Mouse (Mus musculus) embryonic facial prominence, embryonic 12.5 days (tissue): ENCODE measurements at regions not wholly inside any gene's neighbourhood (a gene's known extent, or its start where the extent isn't known, plus 50 kb on each side); places are given as distances from the start of the nearest gene placed in this dataset.

Experiments
- ATAC-seq: fragments of 200-750 bp; cut with Nextera tagmentation; 2 replicates; pipeline ENCODE4 v1.8.0; 2017; ENCODE audit not compliant: insufficient number of reproducible peaks, insufficient read depth, low FRiP score, low TSS enrichment
- H3K27ac ChIP-seq: fragments of 300-500 bp; sonication (generic); 2 replicates; pipeline ENCODE4 v1.5.1; 2016; ENCODE audit warnings: mild to moderate bottlenecking
- H3K27me3 ChIP-seq: fragments of 300-500 bp; sonication (generic); 2 replicates; pipeline ENCODE4 v1.6.1; 2016; ENCODE audit warnings: mild to moderate bottlenecking, moderate library complexity
- H3K36me3 ChIP-seq: fragments of 300-500 bp; sonication (generic); 2 replicates; pipeline ENCODE4 v1.6.1; 2016; ENCODE audit warnings: mild to moderate bottlenecking
- H3K4me1 ChIP-seq: fragments of 300-500 bp; sonication (generic); 2 replicates; pipeline ENCODE4 v1.6.1; 2016
- H3K4me2 ChIP-seq: fragments of 300-500 bp; sonication (generic); replicated peaks from 2 replicates; pipeline ENCODE4 v1.6.1; 2016; ENCODE audit warnings: mild to moderate bottlenecking, moderate library complexity
- H3K4me3 ChIP-seq: fragments of 300-500 bp; sonication (generic); 2 replicates; pipeline ENCODE4 v1.5.1; 2016; ENCODE audit warnings: mild to moderate bottlenecking
- H3K9ac ChIP-seq: fragments of 300-500 bp; sonication (generic); 2 replicates; pipeline ENCODE4 v1.6.1; 2016; ENCODE audit warnings: mild to moderate bottlenecking, moderate library complexity
- H3K9me3 ChIP-seq: fragments of 300-500 bp; sonication (generic); 2 replicates; pipeline ENCODE4 v1.6.1; 2016; ENCODE audit warnings: mild to moderate bottlenecking, moderate library complexity
- WGBS: fragments of 180-500 bp; shearing (Covaris S2); methylation state at CpG from one replicate; pipeline ENCODE4 v1.1.7; 2016; 5-methylcytosine and 5-hydroxymethylcytosine counted together

DNA sequence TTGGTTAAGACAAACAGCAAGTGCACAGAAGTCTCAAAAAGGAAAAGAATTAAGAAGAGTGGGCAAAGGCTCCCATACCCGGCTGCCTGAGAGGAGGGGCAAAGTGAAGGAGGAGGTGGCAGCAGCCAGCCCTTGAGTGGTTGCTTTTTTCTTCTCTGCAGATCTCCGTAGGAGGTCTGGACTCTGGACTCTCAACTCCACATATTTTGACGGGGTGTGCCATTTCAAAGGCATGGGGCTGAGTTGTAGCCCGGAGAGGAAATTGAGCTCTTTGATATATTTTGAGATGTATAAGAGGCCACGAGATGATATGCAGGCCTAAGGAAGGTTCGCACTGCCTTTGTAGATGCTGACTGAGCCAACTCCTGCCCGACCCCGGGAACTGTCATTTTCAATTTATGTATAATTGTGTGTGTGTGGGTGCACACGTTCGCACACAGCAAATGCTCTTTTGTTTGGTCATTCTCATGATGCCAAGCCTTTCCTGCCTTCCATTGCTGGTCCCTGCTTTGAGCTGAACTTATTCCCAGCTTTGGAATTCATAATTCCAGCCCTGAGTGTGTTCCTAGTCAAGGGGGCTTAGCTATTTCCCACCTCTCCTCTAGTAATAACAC is 56.4 kb downstream of the Cxcr4 start:
- no peak for ATAC-seq
- no peaks in the 10 kb centered on the region for H3K4me1 ChIP-seq
- H3K9me3 ChIP-seq: no peaks in the 10 kb centered on the region
- no peaks in the 10 kb centered on the region for H3K27me3 ChIP-seq
- no peak overlapping the region for H3K4me2 ChIP-seq
- no peak overlapping the region for H3K4me3 ChIP-seq
- H3K27ac ChIP-seq: no peak overlapping the region
- H3K36me3 ChIP-seq: no peaks in the 10 kb centered on the region
- WGBS: 48% methylated on average over 10 of the region's 10 CpGs
- no peak overlapping the region for H3K9ac ChIP-seq

DNA sequence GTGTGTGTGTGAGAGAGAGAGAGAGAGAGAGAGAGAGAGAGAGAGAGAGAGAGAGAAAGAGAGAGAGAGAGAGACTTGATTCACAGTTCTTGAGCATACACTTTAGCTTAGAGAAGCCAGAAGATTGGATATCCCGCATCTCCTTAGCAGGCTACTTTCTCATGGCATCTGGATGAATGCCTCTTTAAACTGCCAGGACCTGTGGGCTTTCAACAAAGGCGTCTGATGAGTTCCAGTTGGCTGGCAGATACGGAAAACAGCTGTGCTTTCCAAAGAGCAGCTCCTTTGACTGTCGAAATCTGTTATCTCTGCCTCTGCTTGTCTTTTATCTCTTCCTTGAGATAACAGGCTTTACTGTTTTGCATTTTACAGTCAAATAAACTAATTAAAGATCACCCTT is 59.5 kb downstream of the Cxcr4 start:
- H3K27ac ChIP-seq: no peak overlapping the region
- H3K9me3 ChIP-seq: no peaks in the 10 kb centered on the region
- H3K4me2 ChIP-seq: no peak overlapping the region
- H3K9ac ChIP-seq: no peak overlapping the region
- no peaks in the 10 kb centered on the region for H3K4me1 ChIP-seq
- H3K4me3 ChIP-seq: no peak overlapping the region
- no peaks in the 10 kb centered on the region for H3K27me3 ChIP-seq
- no peak for ATAC-seq
- WGBS: 5% methylated on average over 4 of the region's 4 CpGs
- no peaks in the 10 kb centered on the region for H3K36me3 ChIP-seq

DNA sequence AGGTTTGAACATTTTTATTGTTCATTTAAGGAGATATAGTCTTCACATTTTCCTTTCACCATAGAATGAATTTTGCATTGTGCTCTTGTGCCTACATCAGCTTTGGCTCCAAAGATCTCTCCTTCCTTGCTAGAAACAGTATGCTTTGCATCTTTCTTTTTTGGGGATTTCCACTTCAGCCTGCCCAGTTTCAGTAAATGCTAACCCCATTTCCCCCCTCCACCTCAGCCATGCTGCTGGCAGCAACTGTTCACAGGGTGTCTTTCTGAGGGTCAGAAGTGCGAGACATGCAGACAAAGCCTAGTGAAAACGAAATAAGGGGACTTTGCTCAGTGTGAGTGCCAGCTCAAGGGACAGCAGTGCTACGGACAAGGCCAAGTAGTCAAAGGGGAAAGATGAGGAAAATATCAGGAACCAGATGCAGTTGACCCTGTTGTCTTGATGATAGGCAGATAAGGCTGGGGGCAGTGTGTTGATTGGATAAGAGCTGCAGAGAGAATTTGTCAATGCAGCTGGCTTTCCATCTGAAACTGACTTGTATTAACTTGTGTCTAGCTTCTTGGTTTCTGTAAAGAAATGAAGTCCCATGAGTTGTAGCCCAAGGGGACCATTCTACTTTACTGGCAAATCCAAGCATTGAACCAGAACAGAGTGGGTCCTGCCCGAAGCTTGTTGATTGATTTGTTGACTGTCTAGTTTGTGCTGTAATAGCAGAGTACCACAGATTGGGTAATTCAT is 62.1 kb downstream of the Cxcr4 start:
- 85% methylated on average over 4 of the region's 4 CpGs for WGBS
- ATAC-seq: no peak
- H3K9ac ChIP-seq: no peak overlapping the region

DNA sequence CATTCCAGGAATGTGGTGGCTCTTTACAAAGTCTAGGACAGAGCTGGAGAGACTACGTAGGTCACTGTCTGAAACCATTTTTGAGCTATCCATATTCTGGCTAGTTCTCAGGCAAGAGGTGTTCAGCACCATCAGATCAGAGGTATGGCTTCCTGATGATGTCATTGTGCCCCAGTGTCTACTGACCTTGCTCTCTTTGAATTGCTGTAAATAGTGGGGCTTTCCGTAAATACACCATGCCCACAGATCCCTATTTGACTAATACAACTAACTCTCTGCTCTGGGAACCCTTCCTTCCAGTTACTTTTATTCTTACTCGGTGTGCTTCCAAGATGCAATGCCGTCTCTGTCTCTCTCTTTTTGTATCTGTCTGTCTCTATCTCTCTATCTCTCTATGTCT is 72.9 kb downstream of the Cxcr4 start:
- Histone ChIP-seq H3K27ac (no peak overlapping the region), H3K27me3 (no peaks in the 10 kb centered on the region), H3K4me2 (no peak overlapping the region), H3K9me3 (no peaks in the 10 kb centered on the region), H3K36me3 (no peaks in the 10 kb centered on the region), H3K9ac (no peak overlapping the region), H3K4me1 (no peaks in the 10 kb centered on the region), H3K4me3 (no peak overlapping the region)
- ATAC-seq: no peak
- WGBS: 92% methylated on average over 4 of the region's 4 CpGs

More for the DNA sequence above, 62.1 kb downstream of the Cxcr4 start:
- no peaks in the 10 kb centered on the region for H3K27me3 ChIP-seq
- no peaks in the 10 kb centered on the region for H3K36me3 ChIP-seq
- no peak overlapping the region for H3K4me2 ChIP-seq
- no peaks in the 10 kb centered on the region for H3K9me3 ChIP-seq
- no peak overlapping the region for H3K27ac ChIP-seq
- H3K4me3 ChIP-seq: no peak overlapping the region
- H3K4me1 ChIP-seq: no peaks in the 10 kb centered on the region

DNA sequence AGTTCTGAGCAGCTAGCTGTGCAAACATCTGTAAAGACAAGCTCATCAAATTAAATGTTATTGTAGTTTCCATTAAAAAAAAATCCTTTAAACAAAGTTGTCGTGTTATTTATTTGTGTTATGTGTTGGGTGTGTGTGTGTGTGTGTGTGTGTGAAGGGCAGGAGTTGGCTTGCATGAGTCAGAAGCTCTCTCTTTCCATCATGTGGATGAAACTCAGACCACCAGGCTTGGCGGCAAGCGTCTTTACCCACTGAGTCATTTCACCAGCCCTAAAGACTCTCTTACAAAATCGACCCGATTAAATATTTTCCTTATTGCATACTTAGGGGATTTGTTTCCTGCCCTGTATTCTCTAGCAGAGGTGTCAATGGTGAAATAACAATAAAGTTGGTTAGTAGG is 73.6 kb downstream of the Cxcr4 start:
- H3K4me2 ChIP-seq: no peak overlapping the region
- 95% methylated on average over 5 of the region's 5 CpGs for WGBS
- H3K27ac ChIP-seq: no peak overlapping the region
- no peak overlapping the region for H3K9ac ChIP-seq
- H3K27me3 ChIP-seq: no peaks in the 10 kb centered on the region
- ATAC-seq: no peak
- H3K9me3 ChIP-seq: no peaks in the 10 kb centered on the region
- H3K36me3 ChIP-seq: no peaks in the 10 kb centered on the region
- H3K4me1 ChIP-seq: no peaks in the 10 kb centered on the region
- no peak overlapping the region for H3K4me3 ChIP-seq

DNA sequence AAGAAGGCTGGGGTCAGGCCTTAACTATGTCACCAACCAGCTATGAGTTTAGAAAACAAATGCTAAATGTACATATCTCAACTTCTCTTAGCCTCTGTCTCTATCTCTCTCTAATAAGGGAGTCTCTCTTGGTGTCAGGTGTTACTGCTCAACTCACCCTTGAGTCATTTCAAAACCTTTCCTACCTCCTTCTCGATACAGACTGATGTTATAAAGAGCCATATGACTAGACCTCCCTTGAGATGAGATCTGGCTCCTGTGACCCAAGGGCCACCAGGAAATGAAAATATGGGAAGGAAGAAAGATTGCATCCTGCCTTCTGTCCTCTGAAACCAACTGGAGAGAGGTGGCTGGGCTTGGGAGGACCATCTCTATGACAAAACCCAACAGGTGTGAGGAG is 74.7 kb downstream of the Cxcr4 start:
- Histone ChIP-seq H3K4me3 (no peak overlapping the region), H3K9ac (no peak overlapping the region), H3K27ac (no peak overlapping the region), H3K36me3 (no peaks in the 10 kb centered on the region), H3K4me2 (no peak overlapping the region), H3K4me1 (no peaks in the 10 kb centered on the region), H3K27me3 (no peaks in the 10 kb centered on the region), H3K9me3 (no peaks in the 10 kb centered on the region)
- WGBS: 87% methylated on average over 1 of the region's 1 CpGs
- no peak for ATAC-seq

DNA sequence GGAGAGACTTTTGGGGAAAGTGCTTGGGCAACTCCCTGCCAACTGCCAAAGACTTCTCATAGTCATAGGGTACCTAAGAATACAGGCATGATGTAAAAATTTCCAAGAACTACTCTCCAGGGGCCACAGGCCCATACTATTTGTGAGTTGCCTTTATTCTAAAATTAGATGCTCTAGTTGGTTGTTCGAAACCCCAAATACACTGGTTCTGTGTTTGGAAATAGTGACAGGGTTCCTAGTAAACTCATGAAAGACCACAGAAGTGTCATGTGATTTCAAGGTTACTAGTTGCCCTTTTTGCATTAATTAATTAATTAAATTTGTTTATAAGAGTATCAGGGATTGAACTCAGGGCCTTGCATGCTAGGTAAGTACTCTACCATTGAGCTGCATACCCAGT is 77.8 kb downstream of the Cxcr4 start:
- no peaks in the 10 kb centered on the region for H3K9me3 ChIP-seq
- no peak overlapping the region for H3K9ac ChIP-seq
- H3K27ac ChIP-seq: no peak overlapping the region
- no peak overlapping the region for H3K4me2 ChIP-seq
- no peaks in the 10 kb centered on the region for H3K27me3 ChIP-seq
- no peak for ATAC-seq
- no peaks in the 10 kb centered on the region for H3K36me3 ChIP-seq
- H3K4me1 ChIP-seq: no peaks in the 10 kb centered on the region
- no peak overlapping the region for H3K4me3 ChIP-seq
- WGBS: 93% methylated on average over 1 of the region's 1 CpGs

DNA sequence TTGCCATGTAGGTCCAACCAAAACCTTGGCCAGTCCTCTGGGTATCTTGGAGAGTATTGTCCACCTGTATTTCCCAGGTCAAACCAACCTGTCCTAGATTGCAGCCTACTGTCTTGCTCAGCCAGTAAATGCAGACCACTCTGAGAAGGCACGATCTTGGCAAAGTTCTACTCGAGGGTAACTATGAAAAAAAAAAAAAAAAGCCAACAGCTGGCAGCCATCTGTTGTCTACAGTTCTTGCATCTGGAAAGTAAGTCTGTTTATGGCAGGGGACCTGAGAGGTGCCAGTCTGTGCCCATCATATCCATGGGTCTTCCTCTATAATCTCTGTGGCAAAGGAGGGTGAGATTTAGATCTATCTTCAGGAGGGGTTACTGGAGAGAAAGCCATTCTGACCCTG is 78.2 kb downstream of the Cxcr4 start:
- Histone ChIP-seq H3K36me3 (no peaks in the 10 kb centered on the region), H3K4me2 (no peak overlapping the region), H3K9me3 (no peaks in the 10 kb centered on the region), H3K4me3 (no peak overlapping the region), H3K27ac (no peak overlapping the region), H3K9ac (no peak overlapping the region), H3K4me1 (no peaks in the 10 kb centered on the region), H3K27me3 (no peaks in the 10 kb centered on the region)
- 74% methylated on average over 2 of the region's 2 CpGs for WGBS
- ATAC-seq: no peak

DNA sequence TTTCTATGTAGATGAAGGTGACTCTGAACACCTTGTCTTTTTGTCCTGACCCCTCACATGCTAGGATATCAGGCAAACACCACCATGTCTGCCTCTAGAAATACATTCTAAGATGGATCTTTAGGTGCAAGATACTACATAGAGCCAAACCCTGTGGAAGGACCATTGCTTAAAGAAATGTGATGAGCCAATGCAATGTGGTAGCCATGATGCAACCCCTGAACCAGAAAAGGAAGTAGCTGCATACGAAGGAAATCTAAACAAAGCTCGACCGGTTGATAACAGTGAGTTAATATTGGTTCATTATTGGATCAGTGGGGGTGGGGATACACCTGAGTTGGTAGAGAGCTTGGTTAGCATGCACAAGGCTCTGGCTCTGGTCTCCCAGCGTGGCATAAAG is 78.9 kb downstream of the Cxcr4 start:
- Histone ChIP-seq H3K4me2 (no peak overlapping the region), H3K27me3 (no peaks in the 10 kb centered on the region), H3K4me3 (no peak overlapping the region), H3K4me1 (no peaks in the 10 kb centered on the region), H3K9me3 (no peaks in the 10 kb centered on the region), H3K9ac (no peak overlapping the region), H3K27ac (no peak overlapping the region), H3K36me3 (no peaks in the 10 kb centered on the region)
- no peak for ATAC-seq
- WGBS: 91% methylated on average over 4 of the region's 4 CpGs

DNA sequence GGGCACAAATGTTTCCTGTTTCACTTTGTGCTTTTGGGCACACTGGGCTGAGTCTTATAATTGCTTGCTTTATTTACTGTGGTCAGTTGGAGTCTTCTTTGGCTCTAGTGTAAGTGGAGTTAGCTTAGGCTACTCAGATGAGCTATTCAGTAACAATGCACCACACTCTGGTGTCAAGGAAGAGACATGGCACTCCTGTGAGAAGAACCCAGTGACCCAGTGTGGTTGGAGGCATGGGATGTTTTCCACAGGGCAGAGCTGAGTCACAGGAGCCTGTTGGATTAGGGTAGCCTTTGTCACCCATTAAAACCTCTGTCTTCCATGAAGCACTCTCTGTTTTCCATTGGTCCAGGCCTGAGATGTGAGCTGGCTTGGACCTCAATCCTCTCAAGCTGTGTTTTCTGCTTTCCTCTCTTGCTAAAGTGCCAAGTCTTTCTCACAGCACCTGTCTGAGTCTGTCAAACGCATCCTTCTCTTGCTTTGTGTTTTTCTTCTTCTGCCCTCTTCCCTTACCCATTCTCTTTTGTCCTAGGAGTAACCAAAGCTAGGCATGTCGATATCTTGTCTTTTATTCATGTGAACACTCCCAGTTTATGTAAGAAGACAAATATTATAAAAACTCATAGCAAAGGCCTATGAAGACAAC is 83.2 kb downstream of the Cxcr4 start:
- Histone ChIP-seq H3K4me3 (no peak overlapping the region), H3K27me3 (no peaks in the 10 kb centered on the region), H3K9ac (no peak overlapping the region), H3K4me2 (no peak overlapping the region), H3K4me1 (no peaks in the 10 kb centered on the region), H3K27ac (no peak overlapping the region), H3K36me3 (no peaks in the 10 kb centered on the region), H3K9me3 (no peaks in the 10 kb centered on the region)
- no peak for ATAC-seq
- WGBS: 83% methylated on average over 2 of the region's 2 CpGs

DNA sequence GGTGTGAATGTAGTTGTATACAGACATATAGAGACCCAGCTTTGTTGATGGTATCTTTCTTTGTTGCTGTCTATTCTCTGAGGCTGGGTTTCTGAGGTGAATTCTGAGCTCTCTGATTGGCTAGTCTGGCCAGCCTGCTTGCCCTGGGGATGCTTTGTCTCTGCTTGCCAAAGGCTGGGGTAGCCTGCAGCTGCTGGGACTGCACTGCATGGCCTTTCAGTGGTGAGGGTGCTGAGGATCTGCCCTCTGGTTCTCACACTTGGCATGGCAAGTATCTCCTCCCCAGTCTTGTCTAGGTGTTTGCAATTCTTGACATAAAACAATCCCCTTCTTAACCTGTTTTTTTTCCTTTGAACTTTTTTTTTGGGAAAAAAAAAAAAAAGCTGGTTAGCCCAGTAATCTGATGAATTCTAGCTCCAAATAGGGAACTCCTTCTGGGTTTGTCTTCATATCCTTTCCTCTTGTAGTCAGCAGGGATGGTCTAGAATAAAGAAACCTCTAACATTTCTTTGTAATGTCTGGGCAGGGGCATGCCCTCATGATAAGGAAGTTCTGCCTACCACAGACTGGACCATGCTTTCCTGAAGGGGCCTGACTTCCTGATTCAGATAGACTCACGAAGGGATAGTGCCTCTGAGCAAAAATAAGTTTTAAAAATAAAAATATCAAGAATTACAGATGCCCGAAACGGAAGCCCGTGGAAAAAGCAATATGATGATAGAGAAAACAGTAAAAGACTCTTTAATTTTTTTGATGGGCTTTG is 85.4 kb downstream of the Cxcr4 start:
- H3K9ac ChIP-seq: no peak overlapping the region
- ATAC-seq: no peak
- 86% methylated on average over 4 of the region's 4 CpGs for WGBS
- no peaks in the 10 kb centered on the region for H3K27me3 ChIP-seq
- H3K4me1 ChIP-seq: no peaks in the 10 kb centered on the region
- H3K27ac ChIP-seq: no peak overlapping the region
- H3K9me3 ChIP-seq: no peaks in the 10 kb centered on the region
- H3K4me3 ChIP-seq: no peak overlapping the region
- H3K36me3 ChIP-seq: no peaks in the 10 kb centered on the region
- no peak overlapping the region for H3K4me2 ChIP-seq

DNA sequence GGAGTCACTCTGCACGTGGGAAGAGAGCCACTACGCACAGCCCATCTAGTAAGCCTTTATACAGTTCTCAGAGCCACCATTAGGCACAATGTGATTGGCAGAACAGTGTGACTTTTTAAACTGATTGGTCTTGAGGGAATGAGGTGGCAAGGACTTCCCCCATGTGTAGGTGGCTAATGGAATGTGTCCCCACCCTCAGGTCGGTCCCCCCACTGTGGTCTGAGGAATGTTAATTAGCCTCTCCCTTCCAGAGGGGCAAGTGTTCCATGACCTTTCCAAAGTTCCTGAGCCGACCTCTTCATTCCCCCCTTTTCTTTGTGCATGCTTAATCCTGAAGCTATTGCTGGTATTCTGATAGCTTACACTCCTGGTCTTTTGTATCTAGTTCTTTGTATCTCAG is 87.2 kb upstream of the Dars start:
- Histone ChIP-seq H3K9me3 (no peaks in the 10 kb centered on the region), H3K36me3 (no peaks in the 10 kb centered on the region), H3K4me2 (no peak overlapping the region), H3K4me3 (no peak overlapping the region), H3K27ac (no peak overlapping the region), H3K27me3 (no peaks in the 10 kb centered on the region), H3K4me1 (no peaks in the 10 kb centered on the region), H3K9ac (no peak overlapping the region)
- 56% methylated on average over 4 of the region's 4 CpGs for WGBS
- no peak for ATAC-seq
